Mouse (Mus musculus): ENCODE data around the gene 9230104L09Rik.

The 9230104L09Rik gene

GRCm38 (mm10) chr2:148856630-148857400 lies 8.0 kb downstream of the 9230104L09Rik start:
- no peak for DNase-seq (ENCODE audit: low spot score in 2 of 2)

- DNase-seq (ENCODE audit: low spot score in 2 of 2), result peak; percentile 77 to 81
Measured at GRCm38 (mm10) chr2:148851116-148851906, 13.5 kb downstream of the 9230104L09Rik start.

- DNase-seq (ENCODE audit: low spot score in 2 of 2), result no peak
Measured at GRCm38 (mm10) chr2:148839224-148839623, 25.6 kb downstream of the 9230104L09Rik start.

- no peak for DNase-seq (ENCODE audit: low spot score in 2 of 2)
Measured at GRCm38 (mm10) chr2:148838075-148838777, 26.6 kb downstream of the 9230104L09Rik start.

GRCm38 (mm10) chr2:148834912-148835311 lies 29.9 kb downstream of the 9230104L09Rik start, which contains the start of gene Cst9:
Gene Cst9, plus strand, starts transcription at chr2:148835147.
- DNase-seq (ENCODE audit: low spot score in 2 of 2), result no peak

GRCm38 (mm10) chr2:148825986-148826385 lies 38.9 kb downstream of the 9230104L09Rik start:
- no peak for DNase-seq (ENCODE audit: low spot score in 2 of 2)

- DNase-seq (ENCODE audit: low spot score in 2 of 2), result no peak
Measured at GRCm38 (mm10) chr2:148819909-148820308, 44.9 kb downstream of the 9230104L09Rik start, which contains the start of gene Cst13. Gene Cst13, plus strand, starts transcription at chr2:148820081.

GRCm38 (mm10) chr2:148806696-148807095 lies 58.1 kb downstream of the 9230104L09Rik start:
- no peak for DNase-seq (ENCODE audit: low spot score in 2 of 2)

GRCm38 (mm10) chr2:148801491-148801921 lies 63.3 kb downstream of the 9230104L09Rik start:
- DNase-seq (ENCODE audit: low spot score in 2 of 2), result no peak

GRCm38 (mm10) chr2:148798485-148798884 lies 66.4 kb downstream of the 9230104L09Rik start, which contains the start of gene Cst8:
Gene Cst8, plus strand, starts transcription at chr2:148798785.
- no peak for DNase-seq (ENCODE audit: low spot score in 2 of 2)

Measured in frontal cortex, postnatal 25 days (tissue).